Mouse (Mus musculus): Measurements from ENCODE around the gene Tchp.

The Tchp gene

GRCm38 (mm10) chr5:114707265-114708068 is at the start of gene Tchp:
Gene Tchp (plus strand): TSS chr5:114707760.
- 0 out of 2 replicates have a peak, but pooled peaks have one; percentile 26 for TF ChIP-seq GATA4 (IDR thresholded peaks at IDR 0.05; ENCODE audit: insufficient replicate concordance, low read length)

GRCm38 (mm10) chr5:114658255-114658654 is 49.3 kb upstream of the Tchp start, which contains the start of gene Trpv4:
Gene Trpv4 (minus strand): TSS chr5:114658421.
- no peak for TF ChIP-seq GATA4 (IDR thresholded peaks at IDR 0.05; ENCODE audit: insufficient replicate concordance, low read length)

- TF ChIP-seq GATA4 (IDR thresholded peaks at IDR 0.05; ENCODE audit: insufficient replicate concordance, low read length): no peak
Measured at GRCm38 (mm10) chr5:114661029-114661428, 46.5 kb upstream of the Tchp start.

- TF ChIP-seq GATA4 (IDR thresholded peaks at IDR 0.05; ENCODE audit: insufficient replicate concordance, low read length): no peak
Measured at GRCm38 (mm10) chr5:114664139-114664538, 43.4 kb upstream of the Tchp start.

- no peak for TF ChIP-seq GATA4 (IDR thresholded peaks at IDR 0.05; ENCODE audit: insufficient replicate concordance, low read length)
Measured at GRCm38 (mm10) chr5:114664750-114665149, 42.8 kb upstream of the Tchp start.

- TF ChIP-seq GATA4 (IDR thresholded peaks at IDR 0.05; ENCODE audit: insufficient replicate concordance, low read length): no peak
Measured at GRCm38 (mm10) chr5:114666659-114667058, 40.9 kb upstream of the Tchp start.

- peak; percentile 32; the same call in 1 of the 2 replicates for TF ChIP-seq GATA4 (IDR thresholded peaks at IDR 0.05; ENCODE audit: insufficient replicate concordance, low read length)
Measured at GRCm38 (mm10) chr5:114667228-114667856, 40.2 kb upstream of the Tchp start.

GRCm38 (mm10) chr5:114669014-114669413 is 38.5 kb upstream of the Tchp start:
- TF ChIP-seq GATA4 (IDR thresholded peaks at IDR 0.05; ENCODE audit: insufficient replicate concordance, low read length): no peak

GRCm38 (mm10) chr5:114673114-114673513 is 34.4 kb upstream of the Tchp start:
- no peak for TF ChIP-seq GATA4 (IDR thresholded peaks at IDR 0.05; ENCODE audit: insufficient replicate concordance, low read length)

GRCm38 (mm10) chr5:114674594-114674993 is 33.0 kb upstream of the Tchp start:
- TF ChIP-seq GATA4 (IDR thresholded peaks at IDR 0.05; ENCODE audit: insufficient replicate concordance, low read length): no peak

- no peak for TF ChIP-seq GATA4 (IDR thresholded peaks at IDR 0.05; ENCODE audit: insufficient replicate concordance, low read length)
Measured at GRCm38 (mm10) chr5:114679841-114680591, 27.5 kb upstream of the Tchp start.

GRCm38 (mm10) chr5:114680676-114681285 is 26.8 kb upstream of the Tchp start:
- TF ChIP-seq GATA4 (IDR thresholded peaks at IDR 0.05; ENCODE audit: insufficient replicate concordance, low read length): no peak

- TF ChIP-seq GATA4 (IDR thresholded peaks at IDR 0.05; ENCODE audit: insufficient replicate concordance, low read length): no peak
Measured at GRCm38 (mm10) chr5:114681717-114682116, 25.8 kb upstream of the Tchp start.

- no peak for TF ChIP-seq GATA4 (IDR thresholded peaks at IDR 0.05; ENCODE audit: insufficient replicate concordance, low read length)
Measured at GRCm38 (mm10) chr5:114685986-114686385, 21.6 kb upstream of the Tchp start.

- no peak for TF ChIP-seq GATA4 (IDR thresholded peaks at IDR 0.05; ENCODE audit: insufficient replicate concordance, low read length)
Measured at GRCm38 (mm10) chr5:114686726-114687210, 20.8 kb upstream of the Tchp start.
